Mouse (Mus musculus): ENCODE data around the gene 5730596B20Rik. TPM values are rescaled to one million over a fixed set of nuclear protein-coding genes. Genes with fewer than 3 reads are reported as not detected.
A peak's percentile ranks its signal among the peaks of the same experiment; 100 is the strongest.

Gene 5730596B20Rik
- polyA plus RNA-seq, 1 experiment from 2014 or later: not detected

DNA sequence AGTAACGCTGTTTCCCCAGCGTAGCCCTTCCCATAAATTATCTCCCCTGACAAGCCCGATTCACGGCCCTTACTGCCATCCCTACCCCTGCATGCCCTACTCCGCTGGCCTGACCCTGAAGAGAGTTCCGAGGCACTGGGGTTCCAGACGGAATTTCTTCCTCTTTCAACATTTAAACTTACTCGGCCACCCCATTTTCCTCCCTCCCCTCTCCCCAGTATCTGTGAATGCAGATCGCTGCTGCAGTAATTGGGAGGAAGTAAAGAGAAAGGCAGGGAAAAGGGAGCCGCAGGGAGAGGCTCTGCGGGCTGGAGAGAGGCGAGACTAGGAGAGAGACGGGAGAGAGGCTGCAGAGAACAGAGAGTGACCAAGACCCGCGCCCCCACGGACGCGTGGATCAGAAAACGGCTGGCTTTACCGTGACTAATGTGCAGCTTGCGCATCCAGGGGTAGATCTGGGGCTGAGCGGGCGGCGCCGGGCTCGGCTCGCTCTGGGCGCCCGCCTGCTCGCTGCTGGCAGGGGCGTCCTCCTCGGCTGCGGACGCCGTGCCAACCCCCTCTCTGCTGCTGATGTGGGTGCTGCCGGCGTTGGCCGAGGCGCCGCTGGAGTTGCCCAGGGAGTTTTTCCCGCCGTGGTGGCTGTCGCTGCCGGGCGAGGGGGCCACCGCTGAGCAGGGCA is 26.2 kb downstream of the 5730596B20Rik start:
- no peak overlapping the region for H3K9ac ChIP-seq (replicated peaks; ENCODE audit: low read length)
- ATAC-seq (ENCODE audit: low FRiP score, low TSS enrichment): no peak
- H3K36me3 ChIP-seq (ENCODE audit: control insufficient read depth, insufficient read depth, low read length): no peaks in the 10 kb centered on the region
- DNase-seq: no peak
- WGBS: 1% methylated on average over 46 of the region's 46 CpGs
- peaks cover 100% of the 10 kb centered on the region for H3K27me3 ChIP-seq (ENCODE audit: control insufficient read depth, insufficient read depth, low read length)
- no peak overlapping the region for H3K27ac ChIP-seq (replicated peaks; ENCODE audit: low read depth, low read length)
- H3K4me1 ChIP-seq (ENCODE audit: control insufficient read depth, insufficient read depth, low read length): no peaks in the 10 kb centered on the region
- no peaks in the 10 kb centered on the region for H3K9me3 ChIP-seq (ENCODE audit: control insufficient read depth, low read length)
- H3K4me3 ChIP-seq (replicated peaks; ENCODE audit: low read depth, low read length): no peak overlapping the region
- H3K4me2 ChIP-seq (ENCODE audit: low read length): peak overlapping the region; percentile 29

DNA sequence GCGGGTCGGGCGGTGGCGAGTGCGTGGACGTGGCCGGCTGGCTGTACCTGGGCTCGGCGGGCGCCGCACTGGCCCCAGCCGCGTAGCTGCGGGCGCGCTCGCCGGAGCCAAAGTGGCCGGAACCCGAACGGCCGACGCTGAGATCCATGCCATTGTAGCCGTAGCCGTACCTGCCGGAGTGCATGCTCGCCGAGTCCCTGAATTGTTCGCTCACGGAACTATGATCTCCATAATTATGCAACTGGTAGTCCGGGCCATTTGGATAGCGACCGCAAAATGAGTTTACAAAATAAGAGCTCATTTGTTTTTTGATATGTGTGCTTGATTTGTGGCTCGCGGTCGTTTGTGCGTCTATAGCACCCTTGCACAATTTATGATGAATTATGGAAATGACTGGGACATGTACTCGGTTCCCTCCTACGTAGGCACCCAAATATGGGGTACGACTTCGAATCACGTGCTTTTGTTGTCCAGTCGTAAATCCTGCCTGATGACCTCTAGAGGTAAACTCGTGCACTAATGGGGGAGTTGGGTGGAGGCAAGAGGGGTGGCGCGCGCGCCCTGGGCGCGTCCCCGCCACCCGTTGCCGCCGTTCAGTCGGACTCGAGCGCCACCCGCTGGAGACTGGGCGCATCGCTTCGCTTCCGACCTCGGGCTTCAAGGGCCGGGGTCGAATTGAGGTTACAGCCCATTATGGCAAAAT is 26.9 kb downstream of the 5730596B20Rik start, which contains the start of gene Hoxa5:
TSS of gene Hoxa5 (minus strand) at position 538 of the 703 bp plus-strand sequence.
- Histone ChIP-seq H3K36me3 (ENCODE audit: control insufficient read depth, insufficient read depth, low read length) (no peaks in the 10 kb centered on the region), H3K4me3 (replicated peaks; ENCODE audit: low read depth, low read length) (no peak within 1 kb of the TSS), H3K9me3 (ENCODE audit: control insufficient read depth, low read length) (no peaks in the 10 kb centered on the region), H3K4me1 (ENCODE audit: control insufficient read depth, insufficient read depth, low read length) (no peaks in the 10 kb centered on the region), H3K27ac (replicated peaks; ENCODE audit: low read depth, low read length) (no peak within 1 kb of the TSS), H3K27me3 (ENCODE audit: control insufficient read depth, insufficient read depth, low read length) (peaks cover 100% of the 10 kb centered on the region), H3K9ac (replicated peaks; ENCODE audit: low read length) (no peak within 1 kb of the TSS), H3K4me2 (ENCODE audit: low read length) (peak within 1 kb of the TSS; percentile 29)
- under 1% methylated on average over 65 of the region's 65 CpGs for WGBS
- DNase-seq (no peak), ATAC-seq (ENCODE audit: low FRiP score, low TSS enrichment) (no peak)

DNA sequence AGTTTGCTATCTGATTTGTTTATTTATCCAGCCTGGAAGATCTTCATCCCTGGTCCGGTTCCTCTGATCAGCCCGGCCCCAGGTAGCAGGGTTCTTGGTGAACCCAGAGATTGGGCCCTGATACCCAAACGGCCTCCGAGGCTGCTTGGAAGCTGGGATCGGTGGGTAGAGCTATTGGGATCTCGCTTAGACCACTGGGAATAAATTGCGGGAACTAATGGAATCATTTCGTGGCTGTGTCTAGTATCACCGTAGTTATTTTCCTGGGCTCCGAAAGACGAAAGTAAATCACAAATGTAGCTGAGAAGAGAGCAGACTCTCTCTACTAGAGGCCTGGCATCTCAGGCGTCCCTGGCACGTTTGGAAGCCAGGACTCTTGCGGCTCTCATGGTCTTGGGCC is 27.9 kb downstream of the 5730596B20Rik start:
- Histone ChIP-seq H3K9ac (replicated peaks; ENCODE audit: low read length) (no peak overlapping the region), H3K9me3 (ENCODE audit: control insufficient read depth, low read length) (no peaks in the 10 kb centered on the region), H3K4me2 (ENCODE audit: low read length) (no peak overlapping the region), H3K27me3 (ENCODE audit: control insufficient read depth, insufficient read depth, low read length) (peaks cover 100% of the 10 kb centered on the region), H3K4me1 (ENCODE audit: control insufficient read depth, insufficient read depth, low read length) (no peaks in the 10 kb centered on the region), H3K4me3 (replicated peaks; ENCODE audit: low read depth, low read length) (no peak overlapping the region), H3K36me3 (ENCODE audit: control insufficient read depth, insufficient read depth, low read length) (no peaks in the 10 kb centered on the region), H3K27ac (replicated peaks; ENCODE audit: low read depth, low read length) (no peak overlapping the region)
- no peak for ATAC-seq (ENCODE audit: low FRiP score, low TSS enrichment)
- no peak for DNase-seq
- WGBS: 5% methylated on average over 14 of the region's 14 CpGs

DNA sequence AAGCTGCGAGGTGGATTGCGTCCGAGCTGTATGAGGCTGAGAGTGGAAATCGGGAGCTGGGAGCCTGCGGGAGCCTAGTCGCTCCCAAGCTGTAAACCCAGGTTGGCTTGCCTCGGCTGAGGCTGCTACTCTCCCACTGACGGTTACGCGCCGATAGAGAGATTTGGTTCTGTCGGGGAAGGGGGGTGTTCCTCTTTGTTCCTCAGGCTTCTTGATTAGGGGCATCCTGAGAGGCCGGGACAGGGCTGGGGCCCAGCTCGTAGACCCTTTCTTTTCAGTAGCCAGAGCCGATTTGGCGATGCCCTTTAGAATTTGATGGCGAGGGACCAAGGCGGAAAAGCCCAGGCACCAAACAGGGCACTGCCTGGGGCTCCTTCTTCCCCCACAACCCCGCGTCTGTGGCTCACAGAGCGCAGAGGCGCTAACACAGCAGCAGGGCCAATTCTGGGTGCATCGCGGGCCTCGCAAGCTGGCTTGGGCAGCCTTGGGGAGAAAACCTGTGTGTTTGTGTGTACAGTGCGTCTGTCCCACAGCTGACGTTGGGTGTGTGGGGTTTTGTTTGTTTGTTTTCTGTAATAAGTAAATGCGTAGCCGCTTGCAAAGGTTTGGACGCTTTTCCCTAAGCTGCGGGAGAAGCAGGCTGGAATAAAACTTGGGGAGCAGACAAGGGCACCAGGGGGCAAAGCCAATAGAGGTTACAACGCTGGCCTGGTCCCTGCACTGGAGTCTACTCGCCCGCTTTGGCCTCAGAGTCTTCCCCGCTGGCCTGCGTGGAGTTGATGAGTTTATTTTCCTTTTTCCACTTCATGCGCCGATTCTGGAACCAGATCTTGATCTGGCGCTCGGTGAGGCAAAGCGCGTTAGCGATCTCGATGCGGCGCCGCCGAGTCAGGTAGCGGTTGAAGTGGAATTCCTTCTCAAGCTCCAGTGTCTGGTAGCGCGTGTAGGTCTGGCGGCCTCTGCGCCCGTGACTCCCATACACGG is 28.6 kb downstream of the 5730596B20Rik start:
- Histone ChIP-seq H3K4me3 (replicated peaks; ENCODE audit: low read depth, low read length) (no peak overlapping the region), H3K4me1 (ENCODE audit: control insufficient read depth, insufficient read depth, low read length) (no peaks in the 10 kb centered on the region), H3K27me3 (ENCODE audit: control insufficient read depth, insufficient read depth, low read length) (peaks cover 99% of the 10 kb centered on the region), H3K36me3 (ENCODE audit: control insufficient read depth, insufficient read depth, low read length) (no peaks in the 10 kb centered on the region), H3K4me2 (ENCODE audit: low read length) (no peak overlapping the region), H3K27ac (replicated peaks; ENCODE audit: low read depth, low read length) (no peak overlapping the region), H3K9me3 (ENCODE audit: control insufficient read depth, low read length) (no peaks in the 10 kb centered on the region), H3K9ac (replicated peaks; ENCODE audit: low read length) (no peak overlapping the region)
- under 1% methylated on average over 55 of the region's 55 CpGs for WGBS
- ATAC-seq (ENCODE audit: low FRiP score, low TSS enrichment) (no peak), DNase-seq (no peak)

GRCm38 (mm10) chr6:52206882-52207683 is 29.8 kb downstream of the 5730596B20Rik start:
- H3K27me3 ChIP-seq (ENCODE audit: control insufficient read depth, insufficient read depth, low read length): peaks cover 99% of the 10 kb centered on the region
- H3K9ac ChIP-seq (replicated peaks; ENCODE audit: low read length): no peak overlapping the region

DNA sequence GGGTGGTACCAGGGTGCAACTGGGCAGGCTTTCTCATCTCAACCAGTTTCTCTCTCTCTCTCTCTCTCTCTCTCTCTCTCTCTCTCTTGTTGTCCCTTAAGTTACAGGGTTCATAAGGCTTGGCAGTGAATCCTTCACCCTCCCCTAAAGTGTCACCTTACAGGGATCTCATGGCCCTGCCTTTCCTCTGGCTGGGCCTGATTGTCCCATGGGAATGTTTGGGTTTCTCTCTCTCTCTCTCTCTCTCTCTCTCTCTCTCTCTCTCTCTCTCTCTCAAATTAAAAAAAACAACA is 30.3 kb downstream of the 5730596B20Rik start:
- Histone ChIP-seq H3K4me1 (ENCODE audit: control insufficient read depth, insufficient read depth, low read length) (no peaks in the 10 kb centered on the region), H3K27ac (replicated peaks; ENCODE audit: low read depth, low read length) (no peak overlapping the region), H3K36me3 (ENCODE audit: control insufficient read depth, insufficient read depth, low read length) (no peaks in the 10 kb centered on the region), H3K9me3 (ENCODE audit: control insufficient read depth, low read length) (no peaks in the 10 kb centered on the region), H3K4me2 (ENCODE audit: low read length) (no peak overlapping the region), H3K9ac (replicated peaks; ENCODE audit: low read length) (no peak overlapping the region), H3K4me3 (replicated peaks; ENCODE audit: low read depth, low read length) (no peak overlapping the region), H3K27me3 (ENCODE audit: control insufficient read depth, insufficient read depth, low read length) (peaks cover 99% of the 10 kb centered on the region)
- DNase-seq: no peak
- ATAC-seq (ENCODE audit: low FRiP score, low TSS enrichment): no peak

More at GRCm38 (mm10) chr6:52206882-52207683, 29.8 kb downstream of the 5730596B20Rik start:
- Histone ChIP-seq H3K27ac (replicated peaks; ENCODE audit: low read depth, low read length) (no peak overlapping the region), H3K4me2 (ENCODE audit: low read length) (no peak overlapping the region), H3K36me3 (ENCODE audit: control insufficient read depth, insufficient read depth, low read length) (no peaks in the 10 kb centered on the region), H3K4me3 (replicated peaks; ENCODE audit: low read depth, low read length) (no peak overlapping the region), H3K4me1 (ENCODE audit: control insufficient read depth, insufficient read depth, low read length) (no peaks in the 10 kb centered on the region), H3K9me3 (ENCODE audit: control insufficient read depth, low read length) (no peaks in the 10 kb centered on the region)
- 2% methylated on average over 4 of the region's 4 CpGs for WGBS
- no peak for DNase-seq
- no peak for ATAC-seq (ENCODE audit: low FRiP score, low TSS enrichment)

DNA sequence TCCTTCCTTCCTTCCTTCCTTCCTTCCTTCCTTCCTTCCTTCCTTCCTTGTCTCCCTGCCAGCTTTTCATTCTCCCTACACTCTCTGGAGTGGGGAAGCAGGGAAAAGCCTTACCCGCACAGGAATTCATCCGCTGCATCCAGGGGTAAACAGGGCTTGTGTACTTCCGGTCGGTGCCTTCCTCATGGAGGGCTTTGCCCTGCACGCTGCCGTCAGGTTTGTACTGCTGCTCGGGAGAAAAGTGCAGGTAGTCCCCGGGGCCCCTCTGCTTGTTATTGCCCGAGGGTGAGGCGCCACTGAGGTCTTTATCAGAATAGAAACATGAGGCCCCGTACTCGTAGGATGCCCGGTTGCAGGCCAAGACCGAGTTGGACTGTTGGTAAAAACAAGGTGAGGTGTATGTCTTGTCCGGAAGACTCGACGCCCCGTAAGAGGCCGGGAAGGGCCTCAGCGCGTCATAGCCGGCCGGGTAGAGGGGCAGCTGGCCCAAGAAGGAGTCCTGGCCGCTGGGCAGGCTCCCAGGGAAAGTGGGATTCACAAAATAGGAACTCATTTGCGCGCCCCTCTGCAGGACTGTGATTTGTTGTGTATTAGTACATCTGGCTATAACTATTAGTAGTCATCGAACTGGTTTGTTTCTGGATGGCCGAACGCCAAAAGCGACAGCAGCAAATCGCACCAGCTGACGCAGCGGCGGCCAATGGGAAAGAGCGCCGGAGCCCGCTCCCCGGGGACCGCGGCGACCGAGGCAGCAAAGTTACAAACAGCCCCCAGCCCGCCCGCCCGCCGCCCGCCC is 31.0 kb downstream of the 5730596B20Rik start, which contains the start of gene Hoxa6:
TSS of gene Hoxa6 (minus strand) at position 651 of the 796 bp plus-strand sequence.
- Histone ChIP-seq H3K27ac (replicated peaks; ENCODE audit: low read depth, low read length) (no peak within 1 kb of the TSS), H3K9me3 (ENCODE audit: control insufficient read depth, low read length) (no peaks in the 10 kb centered on the region), H3K4me1 (ENCODE audit: control insufficient read depth, insufficient read depth, low read length) (no peaks in the 10 kb centered on the region), H3K9ac (replicated peaks; ENCODE audit: low read length) (no peak within 1 kb of the TSS), H3K27me3 (ENCODE audit: control insufficient read depth, insufficient read depth, low read length) (peaks cover 99% of the 10 kb centered on the region), H3K36me3 (ENCODE audit: control insufficient read depth, insufficient read depth, low read length) (no peaks in the 10 kb centered on the region), H3K4me2 (ENCODE audit: low read length) (no peak within 1 kb of the TSS), H3K4me3 (replicated peaks; ENCODE audit: low read depth, low read length) (no peak within 1 kb of the TSS)
- 2% methylated on average over 44 of the region's 47 CpGs for WGBS
- ATAC-seq (ENCODE audit: low FRiP score, low TSS enrichment) (no peak), DNase-seq (no peak)
